Mouse (Mus musculus) neural tube, embryonic 12.5 days (tissue): ENCODE measurements at regions not wholly inside any gene's neighbourhood (a gene's known extent, or its start where the extent isn't known, plus 50 kb on each side); places are given as distances from the start of the nearest gene placed in this dataset.

ENCODE experiments used
- ATAC-seq: fragments of 200-750 bp; cut with Nextera tagmentation; 2 replicates; pipeline ENCODE4 v1.8.0; 2017; ENCODE audit warnings: low read depth, mild to moderate bottlenecking, moderate TSS enrichment, moderate library complexity; ENCODE audit not compliant: low FRiP score
- H3K27ac ChIP-seq: fragments of 300-500 bp; sonication (generic); 2 replicates; pipeline ENCODE4 v1.5.1; 2016
- H3K27me3 ChIP-seq: fragments of 300-500 bp; sonication (generic); replicated peaks from 2 replicates; pipeline ENCODE4 v1.6.1; 2016; ENCODE audit warnings: mild to moderate bottlenecking
- H3K36me3 ChIP-seq: fragments of 300-500 bp; sonication (generic); 2 replicates; pipeline ENCODE4 v1.6.1; 2016; ENCODE audit warnings: mild to moderate bottlenecking
- H3K4me1 ChIP-seq: fragments of 300-500 bp; sonication (generic); 2 replicates; pipeline ENCODE4 v1.6.1; 2016
- H3K4me2 ChIP-seq: fragments of 300-500 bp; sonication (generic); replicated peaks from 2 replicates; pipeline ENCODE4 v1.6.1; 2016; ENCODE audit warnings: mild to moderate bottlenecking
- H3K4me3 ChIP-seq: fragments of 300-500 bp; sonication (generic); 2 replicates; pipeline ENCODE4 v1.5.1; 2016
- H3K9ac ChIP-seq: fragments of 300-500 bp; sonication (generic); 2 replicates; pipeline ENCODE4 v1.6.1; 2016; ENCODE audit warnings: mild to moderate bottlenecking
- H3K9me3 ChIP-seq: fragments of 300-500 bp; sonication (generic); 2 replicates; pipeline ENCODE4 v1.6.1; 2016; ENCODE audit warnings: mild to moderate bottlenecking
- WGBS: fragments of 180-500 bp; shearing (Covaris S2); methylation state at CpG from one replicate; pipeline ENCODE4 v1.1.7; 2016; 5-methylcytosine and 5-hydroxymethylcytosine counted together

DNA sequence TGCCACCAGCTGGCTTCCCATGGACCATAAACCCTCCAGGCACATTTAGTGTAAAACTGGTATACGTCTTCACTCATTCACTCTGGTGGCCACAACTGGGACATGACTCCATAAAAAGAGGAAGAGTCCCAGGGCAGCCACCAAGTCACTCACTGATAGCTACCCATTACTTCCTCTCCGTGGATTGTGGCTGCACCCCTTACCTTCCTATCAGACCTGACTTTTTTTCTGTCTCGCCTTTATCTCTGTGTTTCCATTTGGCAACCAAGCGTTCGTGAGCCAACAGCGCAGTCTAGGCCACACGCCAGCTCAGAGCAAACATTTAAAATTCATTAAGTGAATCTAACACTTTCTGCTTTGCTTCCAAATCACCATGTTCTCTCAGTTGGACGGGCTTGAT, 53.9 kb upstream of the Slc44a1 start:
- Histone ChIP-seq H3K27ac (no peak overlapping the region), H3K9me3 (no peaks in the 10 kb centered on the region), H3K36me3 (no peaks in the 10 kb centered on the region), H3K9ac (no peak overlapping the region), H3K4me1 (no peaks in the 10 kb centered on the region), H3K27me3 (no peaks in the 10 kb centered on the region), H3K4me3 (no peak overlapping the region), H3K4me2 (no peak overlapping the region)
- WGBS: 82% methylated on average over 8 of the region's 8 CpGs
- ATAC-seq: no peak

GRCm38 (mm10) chr4:53384761-53385160, 55.5 kb upstream of the Slc44a1 start:
- H3K27me3 ChIP-seq: no peaks in the 10 kb centered on the region
- no peak for ATAC-seq
- H3K9ac ChIP-seq: no peak overlapping the region
- H3K4me1 ChIP-seq: no peaks in the 10 kb centered on the region
- H3K27ac ChIP-seq: no peak overlapping the region
- 21% methylated on average over 6 of the region's 6 CpGs for WGBS
- no peak overlapping the region for H3K4me3 ChIP-seq
- no peaks in the 10 kb centered on the region for H3K36me3 ChIP-seq
- no peaks in the 10 kb centered on the region for H3K9me3 ChIP-seq
- H3K4me2 ChIP-seq: peak overlapping the region; percentile 45

DNA sequence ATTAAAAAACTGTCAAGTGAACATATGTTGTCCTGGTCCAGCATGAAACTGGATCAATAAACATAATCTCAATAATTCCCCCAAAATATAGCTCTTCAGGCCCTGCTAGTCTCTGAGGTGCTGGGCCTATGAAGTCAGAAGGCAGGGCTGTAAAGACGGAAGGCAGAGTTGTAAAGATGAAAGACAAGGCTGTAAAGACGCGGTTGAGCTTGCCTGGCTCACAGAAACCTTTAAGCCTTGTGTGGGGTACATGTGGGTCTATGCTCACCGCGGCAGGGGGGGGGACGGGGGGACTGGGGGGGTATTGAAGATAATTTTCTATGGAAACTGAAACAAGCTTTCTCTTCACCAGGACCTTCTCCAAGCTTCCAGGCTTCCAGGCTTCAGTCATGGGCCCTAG, 56.1 kb upstream of the Slc44a1 start:
- ATAC-seq: no peak
- Histone ChIP-seq H3K27ac (no peak overlapping the region), H3K4me3 (no peak overlapping the region), H3K9ac (no peak overlapping the region), H3K27me3 (no peaks in the 10 kb centered on the region), H3K4me1 (no peaks in the 10 kb centered on the region), H3K9me3 (no peaks in the 10 kb centered on the region), H3K36me3 (no peaks in the 10 kb centered on the region), H3K4me2 (no peak overlapping the region)
- WGBS: 29% methylated on average over 6 of the region's 6 CpGs

DNA sequence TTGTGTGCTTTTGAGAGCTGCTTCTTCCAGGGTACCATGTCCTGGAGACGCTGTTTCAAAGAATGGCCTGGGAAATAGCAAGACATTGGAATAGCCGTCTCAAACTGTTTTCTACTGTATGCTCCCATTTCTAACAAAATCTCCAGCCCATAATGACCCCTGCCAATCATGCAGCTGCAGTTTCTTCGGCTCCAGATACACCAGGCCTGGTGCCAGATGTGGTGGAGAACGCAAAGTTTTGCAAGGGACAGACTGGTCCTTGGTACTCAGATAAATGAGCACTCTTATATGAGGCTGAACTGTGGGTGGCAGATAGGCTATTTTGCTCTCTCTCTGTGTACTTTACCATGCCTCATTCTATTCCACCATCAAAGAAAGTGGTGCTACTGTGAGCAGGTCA, 58.2 kb upstream of the Slc44a1 start:
- Histone ChIP-seq H3K27ac (no peak overlapping the region), H3K4me2 (no peak overlapping the region), H3K36me3 (no peaks in the 10 kb centered on the region), H3K9ac (no peak overlapping the region), H3K27me3 (no peaks in the 10 kb centered on the region), H3K9me3 (no peaks in the 10 kb centered on the region), H3K4me1 (no peaks in the 10 kb centered on the region), H3K4me3 (no peak overlapping the region)
- no peak for ATAC-seq
- 75% methylated on average over 4 of the region's 4 CpGs for WGBS

GRCm38 (mm10) chr4:53379855-53380254, 60.4 kb upstream of the Slc44a1 start:
- 93% methylated on average over 1 of the region's 1 CpGs for WGBS
- ATAC-seq: no peak

DNA sequence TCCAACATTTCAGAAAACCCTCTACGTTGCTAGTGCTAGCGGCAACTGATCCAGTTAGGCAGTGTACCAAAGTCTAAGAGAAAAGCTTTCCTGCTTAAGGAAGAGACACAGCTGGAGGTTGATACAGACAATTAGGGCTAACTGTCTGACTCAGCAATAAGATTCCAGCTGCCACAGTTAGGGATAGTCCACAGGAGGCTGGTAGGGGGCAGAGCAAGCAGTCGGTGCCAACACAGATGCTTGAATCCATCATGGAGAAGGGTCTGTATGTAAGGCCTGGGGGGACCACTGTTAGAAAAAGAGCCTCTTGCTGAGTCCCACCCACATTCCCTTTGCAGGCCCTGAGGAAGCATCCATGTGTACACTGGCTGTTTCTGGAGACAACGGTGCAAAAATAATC, 63.2 kb upstream of the Slc44a1 start:
- Histone ChIP-seq H3K4me3 (no peak overlapping the region), H3K27me3 (no peaks in the 10 kb centered on the region), H3K9me3 (no peaks in the 10 kb centered on the region), H3K4me2 (no peak overlapping the region), H3K4me1 (no peaks in the 10 kb centered on the region), H3K9ac (no peak overlapping the region), H3K27ac (no peak overlapping the region), H3K36me3 (no peaks in the 10 kb centered on the region)
- ATAC-seq: no peak
- 65% methylated on average over 4 of the region's 4 CpGs for WGBS

More at GRCm38 (mm10) chr4:53379855-53380254, 60.4 kb upstream of the Slc44a1 start:
- no peaks in the 10 kb centered on the region for H3K36me3 ChIP-seq
- H3K9me3 ChIP-seq: no peaks in the 10 kb centered on the region
- no peak overlapping the region for H3K4me3 ChIP-seq
- H3K4me2 ChIP-seq: no peak overlapping the region
- H3K27me3 ChIP-seq: no peaks in the 10 kb centered on the region
- no peaks in the 10 kb centered on the region for H3K4me1 ChIP-seq
- H3K27ac ChIP-seq: no peak overlapping the region
- no peak overlapping the region for H3K9ac ChIP-seq

DNA sequence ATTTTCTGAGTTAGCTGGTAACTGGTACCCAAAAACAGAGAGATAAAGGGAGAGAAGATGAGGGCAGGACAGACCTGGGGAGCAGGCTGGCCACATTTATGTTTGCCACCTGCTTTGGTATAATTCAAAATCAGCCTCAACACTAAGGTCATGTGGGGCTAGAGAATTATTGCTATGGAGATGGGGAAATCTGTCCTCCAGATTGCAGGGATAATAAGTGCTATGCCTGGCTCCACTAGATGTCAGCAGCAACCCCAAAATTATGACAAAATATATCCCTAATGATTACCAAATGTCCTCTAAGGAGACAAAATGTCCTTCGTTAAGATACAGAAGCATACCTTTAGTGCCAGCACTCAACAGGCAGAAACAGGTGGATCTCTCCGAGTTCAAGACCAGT, 83.8 kb upstream of the Slc44a1 start:
- Histone ChIP-seq H3K4me1 (no peaks in the 10 kb centered on the region), H3K9me3 (no peaks in the 10 kb centered on the region), H3K27ac (no peak overlapping the region), H3K36me3 (no peaks in the 10 kb centered on the region), H3K4me3 (no peak overlapping the region), H3K27me3 (no peaks in the 10 kb centered on the region), H3K9ac (no peak overlapping the region), H3K4me2 (no peak overlapping the region)
- WGBS: 91% methylated on average over 2 of the region's 2 CpGs
- ATAC-seq: no peak

GRCm38 (mm10) chr4:53354961-53355360, 85.3 kb upstream of the Slc44a1 start:
- H3K27ac ChIP-seq: no peak overlapping the region
- ATAC-seq: no peak

DNA sequence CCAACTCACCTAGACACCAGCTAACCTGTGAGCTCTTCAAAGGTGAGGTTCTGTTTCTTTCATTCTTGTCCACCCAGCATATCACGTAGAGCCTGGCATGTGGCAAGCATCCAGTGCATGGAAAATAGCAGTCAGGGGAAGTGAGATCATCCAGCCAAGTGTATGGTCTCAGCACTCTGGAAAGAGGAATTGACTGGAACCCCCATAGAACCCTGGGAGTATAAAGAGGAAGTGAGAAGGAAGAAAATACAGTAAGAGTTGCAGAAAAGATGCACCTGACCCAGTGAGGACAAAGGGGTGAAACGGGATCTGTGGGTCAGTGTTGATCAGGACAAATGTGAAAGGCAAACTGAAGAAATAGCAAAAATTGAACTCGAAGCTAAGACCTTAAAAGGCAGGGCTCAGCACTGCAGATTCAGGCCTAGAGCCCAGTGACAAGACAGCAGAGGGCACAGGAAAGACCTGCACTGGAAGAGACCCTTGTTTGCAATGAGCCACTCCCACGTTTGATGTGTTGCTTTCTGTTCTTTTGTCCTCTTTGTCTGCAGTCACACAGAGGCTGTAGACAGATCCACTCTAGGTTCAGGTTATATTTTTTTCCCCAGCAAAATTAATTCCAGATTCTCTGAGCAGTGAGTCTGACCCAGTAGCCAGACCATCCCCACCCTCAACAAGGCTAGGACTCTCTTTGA, 86.7 kb upstream of the Slc44a1 start:
- H3K36me3 ChIP-seq: no peaks in the 10 kb centered on the region
- no peaks in the 10 kb centered on the region for H3K4me1 ChIP-seq
- H3K4me3 ChIP-seq: no peak overlapping the region
- H3K27ac ChIP-seq: no peak overlapping the region
- no peak for ATAC-seq
- WGBS: 58% methylated on average over 4 of the region's 4 CpGs
- no peak overlapping the region for H3K4me2 ChIP-seq
- no peaks in the 10 kb centered on the region for H3K27me3 ChIP-seq
- no peaks in the 10 kb centered on the region for H3K9me3 ChIP-seq
- no peak overlapping the region for H3K9ac ChIP-seq

More at GRCm38 (mm10) chr4:53354961-53355360, 85.3 kb upstream of the Slc44a1 start:
- H3K4me2 ChIP-seq: no peak overlapping the region
- no peak overlapping the region for H3K9ac ChIP-seq
- no peaks in the 10 kb centered on the region for H3K36me3 ChIP-seq
- no peaks in the 10 kb centered on the region for H3K4me1 ChIP-seq
- no peaks in the 10 kb centered on the region for H3K27me3 ChIP-seq
- H3K9me3 ChIP-seq: no peaks in the 10 kb centered on the region
- WGBS: 31% methylated on average over 5 of the region's 5 CpGs
- H3K4me3 ChIP-seq: no peak overlapping the region

DNA sequence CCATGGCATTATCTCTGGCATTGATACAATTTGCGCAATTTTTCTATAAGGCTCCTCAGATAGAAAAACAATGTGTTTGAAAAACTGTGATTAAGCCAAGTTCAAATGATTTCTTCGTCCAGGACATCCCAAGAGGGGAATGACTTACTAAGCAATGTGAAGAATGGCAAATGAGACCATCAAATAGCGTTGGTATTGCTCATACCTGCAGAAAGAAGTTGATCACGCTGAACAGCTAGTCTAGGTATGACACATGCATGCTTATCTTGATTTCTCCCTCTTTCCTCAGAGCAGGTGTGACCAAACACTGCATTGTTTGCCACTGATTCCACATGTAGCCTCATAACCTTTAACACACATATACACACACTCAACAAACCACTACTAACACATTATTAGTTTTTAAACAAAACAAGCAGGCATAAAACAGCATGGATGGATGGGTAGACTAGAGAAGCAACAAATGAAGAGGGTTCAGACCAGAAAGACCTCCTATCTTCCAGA, 89.1 kb upstream of the Slc44a1 start:
- Histone ChIP-seq H3K4me3 (no peak overlapping the region), H3K9ac (no peak overlapping the region), H3K4me2 (no peak overlapping the region), H3K9me3 (no peaks in the 10 kb centered on the region), H3K36me3 (no peaks in the 10 kb centered on the region), H3K4me1 (no peaks in the 10 kb centered on the region), H3K27me3 (no peaks in the 10 kb centered on the region), H3K27ac (no peak overlapping the region)
- ATAC-seq: no peak
- WGBS: 91% methylated on average over 4 of the region's 4 CpGs

DNA sequence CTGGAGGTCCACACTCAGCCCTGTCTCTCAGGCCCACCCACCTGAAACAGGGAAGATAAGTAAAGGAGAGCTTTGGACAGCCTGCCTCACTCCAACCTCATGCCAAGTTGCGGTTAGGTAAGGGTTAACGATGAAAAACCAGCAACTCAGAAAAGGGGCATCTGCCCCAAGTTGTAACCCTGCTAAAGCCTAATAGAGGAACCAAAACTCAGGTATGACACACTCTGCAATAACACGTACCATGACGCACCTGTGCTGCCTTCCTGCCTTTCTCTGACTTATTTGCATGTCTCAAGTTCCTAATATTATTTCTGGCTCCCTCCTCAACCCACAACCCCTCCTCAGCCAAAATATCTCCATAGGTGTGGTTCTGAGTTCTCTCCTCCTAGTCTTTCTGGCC, 94.9 kb upstream of the Slc44a1 start:
- no peak overlapping the region for H3K4me3 ChIP-seq
- H3K27me3 ChIP-seq: no peaks in the 10 kb centered on the region
- H3K27ac ChIP-seq: no peak overlapping the region
- ATAC-seq: no peak
- H3K4me2 ChIP-seq: no peak overlapping the region
- no peak overlapping the region for H3K9ac ChIP-seq
- 95% methylated on average over 4 of the region's 4 CpGs for WGBS
- H3K36me3 ChIP-seq: no peaks in the 10 kb centered on the region
- H3K9me3 ChIP-seq: 0 out of 2 replicates have a peak, but pooled peaks cover 7% of the 10 kb centered on the region
- H3K4me1 ChIP-seq: no peaks in the 10 kb centered on the region

GRCm38 (mm10) chr4:53344546-53344945, 95.7 kb upstream of the Slc44a1 start:
- H3K36me3 ChIP-seq: no peaks in the 10 kb centered on the region
- WGBS: 65% methylated on average over 8 of the region's 8 CpGs
- 0 out of 2 replicates have a peak, but pooled peaks cover 7% of the 10 kb centered on the region for H3K9me3 ChIP-seq
- H3K4me1 ChIP-seq: 0 out of 2 replicates have a peak, but pooled peaks cover 3% of the 10 kb centered on the region
- H3K27ac ChIP-seq: no peak overlapping the region
- H3K4me2 ChIP-seq: no peak overlapping the region
- peak; percentile 33; the same call in 1 of the 2 replicates for ATAC-seq
- H3K4me3 ChIP-seq: no peak overlapping the region
- no peak overlapping the region for H3K9ac ChIP-seq
- no peaks in the 10 kb centered on the region for H3K27me3 ChIP-seq

DNA sequence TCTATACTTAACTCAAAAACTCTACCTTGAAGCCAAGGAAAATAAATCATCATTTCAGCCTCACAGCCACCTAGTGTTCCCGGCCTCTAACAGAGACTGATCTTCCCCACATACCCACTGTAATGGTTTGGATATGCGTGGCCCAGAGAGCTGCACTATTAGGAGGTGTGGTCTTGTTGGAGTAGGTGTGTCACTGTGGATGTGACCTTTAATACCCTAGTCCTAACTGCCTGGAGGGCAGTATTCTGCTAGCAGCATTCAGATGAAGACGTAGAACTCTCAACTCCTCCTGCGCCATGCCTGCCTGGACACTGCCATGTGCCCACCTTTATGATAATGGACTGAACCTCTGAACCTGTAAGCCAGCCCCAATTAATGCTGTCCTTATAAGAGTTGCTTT, 99.0 kb upstream of the Slc44a1 start:
- ATAC-seq: no peak
- Histone ChIP-seq H3K27ac (no peak overlapping the region), H3K4me3 (no peak overlapping the region), H3K27me3 (no peaks in the 10 kb centered on the region), H3K4me2 (no peak overlapping the region), H3K9ac (no peak overlapping the region), H3K4me1 (0 out of 2 replicates have a peak, but pooled peaks cover 3% of the 10 kb centered on the region), H3K36me3 (no peaks in the 10 kb centered on the region), H3K9me3 (0 out of 2 replicates have a peak, but pooled peaks cover 7% of the 10 kb centered on the region)
- WGBS: 89% methylated on average over 4 of the region's 4 CpGs
